In the genomic region with DNA sequence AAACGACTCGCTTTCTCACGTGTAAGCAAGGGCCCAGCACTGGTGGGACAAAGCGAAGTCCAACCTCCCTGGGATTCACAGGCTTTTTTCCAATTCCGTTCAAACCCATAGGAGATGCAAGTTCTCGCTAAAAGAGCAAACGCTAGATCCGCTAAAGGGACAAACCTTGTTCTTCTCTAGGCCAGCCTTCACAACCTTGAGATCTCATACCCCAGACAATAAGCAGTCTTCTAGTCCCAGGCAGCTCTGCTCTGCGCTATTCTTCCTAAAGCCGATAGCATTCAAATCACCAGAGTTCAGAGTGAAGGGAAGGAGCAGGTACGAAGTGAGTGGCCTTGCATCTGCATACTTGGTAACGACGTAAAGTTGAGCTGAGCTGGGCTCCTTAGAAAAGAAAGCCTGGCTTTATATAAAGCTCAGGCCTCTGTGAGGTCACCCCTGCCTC, we compare ENCODE assay signal across 8 mouse cellular contexts. TPM values are rescaled to one million over a fixed set of nuclear protein-coding genes. Genes with fewer than 3 reads are reported as not detected.
DNase-seq lines count a peak whose midpoint lies in the region; ATAC-seq lines count a peak whose summit lies in the region.

No protein-coding gene starts in this region.

- no peak overlapping the region for H3K9ac ChIP-seq in liver, embryonic 15.5 days

- no peaks in the 10 kb centered on the region for H3K9me3 ChIP-seq in liver, embryonic 15.5 days (replicated peaks)

- no peak for ATAC-seq in liver, embryonic 15.5 days (ENCODE audit: insufficient read depth)

- H3K27me3 ChIP-seq in liver, embryonic 15.5 days: peaks cover 42% of the 10 kb centered on the region

- 30% methylated on average over 13 of the region's 13 CpGs for WGBS in liver, embryonic 15.5 days (ENCODE audit: insufficient replicate concordance)

- intact Hi-C loops in heart, postnatal 10 days (cut with DNase I): loop anchor here (5.0 kb wide), 2 partner anchors 131 to 211 kb away; no protein-coding TSS in a partner anchor

- peak overlapping the region; percentile 70 for H3K4me2 ChIP-seq in liver, embryonic 15.5 days

- DNase-seq in embryo, embryonic 11 days: peak; percentile 34
- DNase-seq in embryo, embryonic 9.5 days (ENCODE audit: extremely low spot score): no peak
- DNase-seq in ES-CJ7 (ENCODE audit: low read depth, low spot score) (peak; percentile 40), MN1 (ENCODE audit: low spot score) (no peak)
- peak; percentile 17 for DNase-seq in heart, postnatal 10 days
- no peak for DNase-seq in layer of hippocampus, postnatal 36 days
- DNase-seq in retina, postnatal 1 day: no peak

- no peak overlapping the region for H3K27ac ChIP-seq in liver, embryonic 15.5 days (replicated peaks)

- 0 out of 2 replicates have a peak, but pooled peaks cover 3% of the 10 kb centered on the region for H3K36me3 ChIP-seq in liver, embryonic 15.5 days (replicated peaks)

- H3K4me3 ChIP-seq in liver, embryonic 15.5 days (replicated peaks): peak overlapping the region; percentile 61

- H3K4me1 ChIP-seq in liver, embryonic 15.5 days (replicated peaks): peaks cover 8% of the 10 kb centered on the region; the same call in 1 of the 2 replicates

RNA-seq across cellular contexts. Expression of a gene that starts 1.2 kb away (rescaled TPM):
- total RNA-seq in heart, postnatal 10 days (2021): 10 to 100 TPM in 1 of 2 experiments, 1 to 10 TPM in 1; 9.7 to 11.0 TPM
- 4.6 and 5.4 TPM in 2 replicates for polyA plus RNA-seq in liver, embryonic 15.5 days (2015; fragmentation: Nextera tagmentation; extraction: Ambion mirVana)
- total RNA-seq in layer of hippocampus, postnatal 36 days (2021): 1 to 10 TPM; 4.8 to 5.6 TPM

Comparison
In these comparisons a context has a peak if more than half of its experiments do, and no peak if none do; other contexts are left out.
1. DNase-seq: peak in embryo, embryonic 11 days (single experiment), ES-CJ7 (single experiment) and heart, postnatal 10 days (2 of 2); none in embryo, embryonic 9.5 days (single experiment), layer of hippocampus, postnatal 36 days (0 of 2), MN1 (single experiment) and retina, postnatal 1 day (single experiment).